ENCODE assay signal across 12 mouse cellular contexts in the genomic region with DNA sequence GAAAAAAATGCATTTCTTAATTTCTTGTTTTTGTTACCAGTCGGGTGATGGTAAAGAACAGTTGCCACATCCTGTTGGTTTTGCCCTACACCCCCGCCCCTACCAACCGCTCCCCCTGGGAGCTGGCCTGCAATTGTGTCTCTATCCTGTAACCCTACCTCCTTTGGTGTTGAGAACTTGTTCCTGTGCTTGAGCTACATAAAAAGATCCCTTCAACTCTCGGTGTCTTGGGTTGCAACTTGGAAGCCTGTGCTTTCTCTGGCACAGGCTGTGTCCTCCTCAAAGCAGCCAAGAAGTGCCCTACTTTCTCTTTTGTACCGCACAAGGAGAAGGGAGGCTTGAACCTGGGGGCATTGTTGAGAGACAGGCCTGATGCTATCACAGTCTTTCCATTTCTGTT.
A peak's percentile ranks its signal among the peaks of the same experiment; 100 is the strongest.
DNase-seq lines count a peak whose midpoint lies in the region; ATAC-seq and TF ChIP-seq lines count a peak whose summit lies in the region.
"Had no signal": no experiment of that assay in that cellular context is flagged by ENCODE, and none has a peak within 500 bp of the region (broad histone marks: within the 10 kb centered on the region; RNA-seq: fewer than 3 reads in every experiment).

No protein-coding gene starts in this region.

- no peak overlapping the region for H3K9ac ChIP-seq in liver, postnatal 0 days (replicated peaks)
- no peak overlapping the region for H3K9ac ChIP-seq in liver, embryonic 11.5 days (ENCODE audit: low read depth, low read length)
- no peak overlapping the region for H3K9ac ChIP-seq in forebrain, embryonic 16.5 days (replicated peaks; ENCODE audit: low read depth, low read length)
- H3K9ac ChIP-seq: forebrain, embryonic 12.5 days; hindbrain, embryonic 14.5 days had no signal

- peak; percentile 27 for DNase-seq in adrenal gland, postnatal 10 days
- DNase-seq in adrenal gland, adult 8-10 months: no peak
- DNase-seq in liver, postnatal 0 days: peak; percentile 19
- DNase-seq in liver, embryonic 11.5 days (ENCODE audit: low spot score): no peak
- DNase-seq in thymus, postnatal 14 days: peak; percentile 82
- DNase-seq in embryo, embryonic 9.5 days (ENCODE audit: extremely low spot score): no peak
- DNase-seq: cerebellum, postnatal 14 days; right cerebral cortex, adult 18-20 months had no signal

- WGBS in liver, postnatal 0 days (ENCODE audit: insufficient replicate concordance): 40% methylated on average over 5 of the region's 5 CpGs
- WGBS in liver, embryonic 11.5 days: 65% methylated on average over 5 of the region's 5 CpGs
- 75% methylated on average over 5 of the region's 5 CpGs for WGBS in forebrain, embryonic 16.5 days

- no peak overlapping the region for H3K4me3 ChIP-seq in liver, postnatal 0 days (ENCODE audit: low read depth, low read length)
- no peak overlapping the region for H3K4me3 ChIP-seq in liver, embryonic 11.5 days (ENCODE audit: low read depth, low read length)
- no peak overlapping the region for H3K4me3 ChIP-seq in forebrain, embryonic 16.5 days (replicated peaks; ENCODE audit: low read length)
- H3K4me3 ChIP-seq: forebrain, embryonic 12.5 days had no signal

- no peak for TF ChIP-seq EP300 in liver, postnatal 0 days (IDR thresholded peaks at IDR 0.05; ENCODE audit: low read depth)

- peak overlapping the region; percentile 69 for H3K27ac ChIP-seq in liver, postnatal 0 days (ENCODE audit: low read depth)
- H3K27ac ChIP-seq in liver, embryonic 11.5 days (ENCODE audit: low read depth, low read length): no peak overlapping the region
- no peak overlapping the region for H3K27ac ChIP-seq in forebrain, embryonic 16.5 days (ENCODE audit: low read length)
- H3K27ac ChIP-seq: forebrain, embryonic 12.5 days; hindbrain, embryonic 14.5 days had no signal

- H3K36me3 ChIP-seq in liver, postnatal 0 days (replicated peaks; ENCODE audit: insufficient read depth, low read length): no peaks in the 10 kb centered on the region
- H3K36me3 ChIP-seq in liver, embryonic 11.5 days (ENCODE audit: control insufficient read depth, insufficient read depth, low read length): no peaks in the 10 kb centered on the region
- H3K36me3 ChIP-seq in forebrain, embryonic 16.5 days (ENCODE audit: control insufficient read depth, insufficient read depth): no peaks in the 10 kb centered on the region
- H3K36me3 ChIP-seq: forebrain, embryonic 12.5 days had no signal

- peaks cover 16% of the 10 kb centered on the region for H3K4me1 ChIP-seq in liver, postnatal 0 days (ENCODE audit: insufficient read depth)
- H3K4me1 ChIP-seq in liver, embryonic 11.5 days (replicated peaks; ENCODE audit: control insufficient read depth, insufficient read depth, low read length): no peaks in the 10 kb centered on the region
- peaks cover 4% of the 10 kb centered on the region; the same call in 1 of the 2 replicates for H3K4me1 ChIP-seq in forebrain, embryonic 16.5 days (replicated peaks; ENCODE audit: control insufficient read depth, insufficient read depth, low read length)

- no peaks in the 10 kb centered on the region for H3K9me3 ChIP-seq in liver, postnatal 0 days (ENCODE audit: low read length)
- no peaks in the 10 kb centered on the region for H3K9me3 ChIP-seq in liver, embryonic 11.5 days (ENCODE audit: control insufficient read depth, low read length)
- H3K9me3 ChIP-seq in forebrain, embryonic 16.5 days (ENCODE audit: control insufficient read depth, low read length): no peaks in the 10 kb centered on the region
- H3K9me3 ChIP-seq: forebrain, embryonic 12.5 days had no signal

- no peaks in the 10 kb centered on the region for H3K27me3 ChIP-seq in liver, postnatal 0 days (ENCODE audit: insufficient read depth, low read length)
- no peaks in the 10 kb centered on the region for H3K27me3 ChIP-seq in liver, embryonic 11.5 days (replicated peaks; ENCODE audit: control insufficient read depth, insufficient read depth, low read length)
- H3K27me3 ChIP-seq in forebrain, embryonic 16.5 days (replicated peaks; ENCODE audit: control insufficient read depth, insufficient read depth, low read length): no peaks in the 10 kb centered on the region
- H3K27me3 ChIP-seq: forebrain, embryonic 12.5 days had no signal

- no peak for ATAC-seq in liver, postnatal 0 days
- no peak for ATAC-seq in liver, embryonic 11.5 days (replicated peaks; ENCODE audit: low FRiP score)
- peak; percentile 53 for ATAC-seq in megakaryocyte progenitor cell, adult 5-6 weeks (replicated peaks; ENCODE audit: poor library complexity)
- ATAC-seq in forebrain, embryonic 16.5 days: no peak

- no peak for TF ChIP-seq CTCF in liver, postnatal 0 days (IDR thresholded peaks at IDR 0.05; ENCODE audit: low read depth)

- H3K4me2 ChIP-seq in liver, postnatal 0 days (ENCODE audit: low read depth, low read length): peak overlapping the region; percentile 32; the same call in 1 of the 2 replicates
- no peak overlapping the region for H3K4me2 ChIP-seq in liver, embryonic 11.5 days
- no peak overlapping the region for H3K4me2 ChIP-seq in forebrain, embryonic 16.5 days (ENCODE audit: low read length)
- H3K4me2 ChIP-seq: forebrain, embryonic 12.5 days; hindbrain, embryonic 14.5 days had no signal

Comparison
In these comparisons a context has a peak if more than half of its experiments do, and no peak if none do; other contexts are left out.
1. DNase-seq: peak in adrenal gland, postnatal 10 days (single experiment), liver, postnatal 0 days (single experiment) and thymus, postnatal 14 days (single experiment); none in adrenal gland, adult 8-10 months (single experiment), liver, embryonic 11.5 days (single experiment) and embryo, embryonic 9.5 days (single experiment).